Mouse (Mus musculus): ENCODE results near the gene H2-D1. TPM values are rescaled to one million over a fixed set of nuclear protein-coding genes. Genes with fewer than 3 reads are reported as not detected.

The H2-D1 gene
- polyA plus RNA-seq, 1 experiment from 2014 or later, result 37.5 TPM

DNA sequence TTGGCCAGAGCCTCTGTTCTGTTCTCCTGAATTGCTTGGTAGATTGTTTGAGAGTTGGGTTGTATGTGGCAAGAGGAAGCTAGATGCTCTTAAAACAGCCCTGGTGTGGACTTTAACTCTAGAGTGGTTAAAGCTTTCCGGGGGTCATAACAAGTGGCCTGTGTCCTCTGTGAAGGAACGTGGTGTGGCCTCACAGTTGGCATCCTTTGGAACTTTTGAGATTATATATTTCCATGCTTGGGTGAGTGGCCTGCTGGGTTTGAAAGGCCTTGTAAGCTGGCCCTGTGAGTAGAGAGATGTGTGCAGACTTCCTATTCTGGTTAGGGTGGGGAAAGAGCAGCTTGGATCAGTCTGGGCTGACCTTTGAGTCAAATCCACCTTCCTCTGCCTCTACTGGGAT lies 17.5 kb upstream of the H2-D1 start:
- ATAC-seq, result no peak
- H3K9me3 ChIP-seq (replicated peaks; ENCODE audit: control insufficient read depth, low read length), result no peaks in the 10 kb centered on the region
- H3K27me3 ChIP-seq (replicated peaks; ENCODE audit: control insufficient read depth, insufficient read depth, low read length), result no peaks in the 10 kb centered on the region
- no peak for DNase-seq (ENCODE audit: low spot score)
- 0 out of 2 replicates have a peak overlapping the region, but pooled peaks have one; percentile 6 for H3K4me3 ChIP-seq (ENCODE audit: low read depth, low read length)
- 77% methylated on average over 2 of the region's 2 CpGs for WGBS
- peak overlapping the region; percentile 84 for H3K4me2 ChIP-seq (ENCODE audit: low read length)
- H3K27ac ChIP-seq (ENCODE audit: low read depth, low read length), result no peak overlapping the region
- H3K36me3 ChIP-seq (ENCODE audit: control insufficient read depth, insufficient read depth, low read length), result peaks cover 71% of the 10 kb centered on the region
- H3K4me1 ChIP-seq (ENCODE audit: control insufficient read depth, insufficient read depth, low read length), result peaks cover 28% of the 10 kb centered on the region
- peak overlapping the region; percentile 100 for H3K9ac ChIP-seq (ENCODE audit: low read length)

DNA sequence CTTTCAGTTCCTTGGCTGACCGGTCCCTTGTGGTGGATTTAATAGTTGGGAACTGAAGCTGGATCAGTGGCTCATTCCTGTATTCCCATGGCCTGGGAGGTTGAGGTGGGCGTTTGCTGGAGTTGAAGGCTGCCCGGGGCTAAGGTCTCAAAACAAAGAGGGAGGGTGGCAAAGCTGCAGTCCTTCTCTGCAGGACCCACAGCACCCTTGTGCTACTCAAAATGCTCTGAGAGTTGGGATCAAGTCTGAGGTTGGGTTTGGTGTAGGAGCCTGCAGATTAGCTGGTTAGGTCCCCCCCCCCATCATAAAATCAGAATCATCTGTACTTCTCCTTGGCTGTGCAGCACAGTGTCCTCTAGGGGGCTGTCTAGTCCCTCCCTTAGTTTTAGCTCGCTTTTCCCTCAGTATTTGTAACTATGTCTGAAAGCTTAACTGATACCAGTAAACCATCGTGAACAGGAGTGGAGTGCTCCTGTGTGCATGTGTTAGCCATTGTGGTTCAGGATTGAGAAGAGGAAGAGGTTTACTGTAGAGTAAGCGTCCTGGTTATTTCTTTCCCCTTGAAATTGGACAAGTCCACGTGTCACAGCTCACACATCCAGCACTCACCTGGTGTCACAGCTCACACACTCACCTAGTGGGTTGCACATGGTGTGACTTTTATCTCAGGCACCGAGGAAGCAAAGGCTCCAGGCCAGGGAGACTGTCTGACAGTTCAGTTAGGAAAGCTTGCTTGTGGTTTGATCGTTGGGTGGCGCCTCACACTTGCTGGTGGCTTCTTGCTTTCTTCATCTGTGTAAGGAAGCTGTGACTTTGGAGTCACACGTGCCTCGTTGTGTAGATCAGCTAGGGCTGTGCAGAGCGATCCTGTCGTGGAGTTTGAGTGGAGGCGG lies 16.6 kb upstream of the H2-D1 start:
- peak overlapping the region; percentile 84; the same call in 1 of the 2 replicates for H3K4me2 ChIP-seq (ENCODE audit: low read length)
- DNase-seq (ENCODE audit: low spot score), result peak; percentile 59

DNA sequence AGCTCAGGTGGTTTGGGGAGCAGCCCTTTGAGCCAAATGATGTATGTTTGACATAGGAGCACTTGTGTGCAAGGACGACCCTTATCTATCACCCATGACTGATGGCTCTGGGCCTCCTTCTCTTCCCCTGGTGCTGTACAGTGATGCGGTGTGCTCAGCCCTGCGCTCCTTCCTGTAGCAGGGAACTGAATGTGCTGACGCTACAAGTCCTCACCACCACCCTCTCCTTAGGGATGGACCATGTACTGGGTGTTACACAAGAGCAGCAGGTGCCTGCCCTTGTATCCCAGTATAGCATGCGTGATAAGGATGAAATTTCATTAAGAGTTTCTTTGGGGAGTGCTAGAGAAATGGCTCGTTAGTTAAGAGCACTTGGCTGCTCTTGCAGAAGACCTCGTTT lies 15.4 kb upstream of the H2-D1 start:
- Histone ChIP-seq H3K9ac (ENCODE audit: low read length) (no peak overlapping the region), H3K36me3 (ENCODE audit: control insufficient read depth, insufficient read depth, low read length) (peaks cover 93% of the 10 kb centered on the region), H3K9me3 (replicated peaks; ENCODE audit: control insufficient read depth, low read length) (no peaks in the 10 kb centered on the region)

More for the DNA sequence above, 16.6 kb upstream of the H2-D1 start:
- peak overlapping the region; percentile 32; the same call in 1 of the 2 replicates for H3K9ac ChIP-seq (ENCODE audit: low read length)
- WGBS, result 80% methylated on average over 15 of the region's 15 CpGs
- ATAC-seq, result no peak
- no peaks in the 10 kb centered on the region for H3K9me3 ChIP-seq (replicated peaks; ENCODE audit: control insufficient read depth, low read length)
- H3K27ac ChIP-seq (ENCODE audit: low read depth, low read length), result no peak overlapping the region
- H3K36me3 ChIP-seq (ENCODE audit: control insufficient read depth, insufficient read depth, low read length), result peaks cover 81% of the 10 kb centered on the region
- H3K27me3 ChIP-seq (replicated peaks; ENCODE audit: control insufficient read depth, insufficient read depth, low read length), result no peaks in the 10 kb centered on the region
- H3K4me1 ChIP-seq (ENCODE audit: control insufficient read depth, insufficient read depth, low read length), result peaks cover 23% of the 10 kb centered on the region
- H3K4me3 ChIP-seq (ENCODE audit: low read depth, low read length), result no peak overlapping the region

DNA sequence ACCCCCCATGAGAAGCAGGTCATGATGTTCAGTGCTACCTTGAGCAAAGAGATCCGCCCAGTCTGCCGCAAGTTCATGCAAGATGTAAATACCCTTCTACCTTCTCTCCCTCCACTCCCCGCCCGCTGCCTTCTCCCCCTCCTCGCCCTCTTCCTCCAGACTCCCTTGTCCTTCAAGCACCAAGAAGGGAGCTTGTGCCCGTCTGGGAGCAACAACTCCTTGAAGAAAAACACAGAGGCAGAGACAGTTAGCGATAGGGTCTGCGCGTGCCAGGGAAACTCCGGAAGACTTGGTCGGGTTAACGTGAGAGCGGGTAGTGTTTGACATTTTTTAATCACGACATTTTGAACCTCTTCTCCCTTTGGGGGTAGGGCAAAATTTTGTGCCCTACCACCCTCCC lies 13.5 kb upstream of the H2-D1 start:
- H3K4me2 ChIP-seq (ENCODE audit: low read length), result no peak overlapping the region
- no peak for ATAC-seq
- WGBS, result 84% methylated on average over 14 of the region's 14 CpGs

More for the DNA sequence above, 15.4 kb upstream of the H2-D1 start:
- Histone ChIP-seq H3K4me3 (ENCODE audit: low read depth, low read length) (no peak overlapping the region), H3K27ac (ENCODE audit: low read depth, low read length) (no peak overlapping the region), H3K4me2 (ENCODE audit: low read length) (no peak overlapping the region), H3K4me1 (ENCODE audit: control insufficient read depth, insufficient read depth, low read length) (peaks cover 23% of the 10 kb centered on the region), H3K27me3 (replicated peaks; ENCODE audit: control insufficient read depth, insufficient read depth, low read length) (no peaks in the 10 kb centered on the region)
- 78% methylated on average over 7 of the region's 7 CpGs for WGBS
- no peak for ATAC-seq
- no peak for DNase-seq (ENCODE audit: low spot score)

DNA sequence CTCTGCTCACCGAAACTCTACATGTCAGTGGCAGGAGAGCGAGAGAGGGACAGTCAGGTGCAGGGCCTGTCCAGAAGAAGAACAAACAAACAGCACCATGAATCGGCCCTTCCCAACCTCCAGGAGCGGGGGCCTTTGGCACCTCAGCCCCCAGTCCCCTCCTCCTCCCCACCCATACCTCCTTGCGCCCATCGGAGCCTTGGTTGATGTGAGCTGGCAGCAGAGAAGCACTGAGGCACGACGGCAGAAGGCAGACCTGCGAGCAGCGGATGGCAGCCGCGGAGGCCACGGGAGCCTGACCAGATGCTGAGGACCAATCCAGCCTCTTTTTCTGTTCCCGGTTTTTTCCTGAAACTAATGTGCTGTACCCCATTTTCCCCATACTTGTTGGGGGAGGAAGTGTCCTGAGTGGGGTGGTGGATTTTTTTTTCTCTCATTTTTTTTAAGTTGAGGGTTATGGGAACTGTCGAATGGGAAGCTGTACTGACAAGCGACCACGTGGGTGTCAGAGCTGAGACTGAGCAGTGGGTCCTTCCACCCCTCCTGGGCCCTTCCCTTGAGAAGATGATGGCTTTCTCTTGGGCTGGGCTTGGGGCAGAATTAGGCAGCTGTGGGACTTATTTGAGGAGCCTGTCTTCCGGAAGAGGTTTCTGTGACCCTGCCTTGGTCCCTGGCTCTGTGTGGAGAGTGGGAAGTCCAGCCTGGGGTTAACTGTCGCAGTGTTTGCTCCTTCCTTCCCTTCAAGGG lies 12.9 kb upstream of the H2-D1 start:
- Histone ChIP-seq H3K27ac (ENCODE audit: low read depth, low read length) (no peak overlapping the region), H3K4me3 (ENCODE audit: low read depth, low read length) (no peak overlapping the region), H3K27me3 (replicated peaks; ENCODE audit: control insufficient read depth, insufficient read depth, low read length) (no peaks in the 10 kb centered on the region), H3K36me3 (ENCODE audit: control insufficient read depth, insufficient read depth, low read length) (peaks cover 100% of the 10 kb centered on the region), H3K9ac (ENCODE audit: low read length) (no peak overlapping the region), H3K4me1 (ENCODE audit: control insufficient read depth, insufficient read depth, low read length) (peaks cover 11% of the 10 kb centered on the region), H3K4me2 (ENCODE audit: low read length) (no peak overlapping the region), H3K9me3 (replicated peaks; ENCODE audit: control insufficient read depth, low read length) (no peaks in the 10 kb centered on the region)
- 90% methylated on average over 19 of the region's 19 CpGs for WGBS
- DNase-seq (ENCODE audit: low spot score) (no peak), ATAC-seq (no peak)

More for the DNA sequence above, 13.5 kb upstream of the H2-D1 start:
- no peak for DNase-seq (ENCODE audit: low spot score)
- H3K9me3 ChIP-seq (replicated peaks; ENCODE audit: control insufficient read depth, low read length), result no peaks in the 10 kb centered on the region
- H3K4me3 ChIP-seq (ENCODE audit: low read depth, low read length), result no peak overlapping the region
- peaks cover 17% of the 10 kb centered on the region for H3K4me1 ChIP-seq (ENCODE audit: control insufficient read depth, insufficient read depth, low read length)
- no peak overlapping the region for H3K9ac ChIP-seq (ENCODE audit: low read length)
- peaks cover 100% of the 10 kb centered on the region for H3K36me3 ChIP-seq (ENCODE audit: control insufficient read depth, insufficient read depth, low read length)
- no peak overlapping the region for H3K27ac ChIP-seq (ENCODE audit: low read depth, low read length)
- no peaks in the 10 kb centered on the region for H3K27me3 ChIP-seq (replicated peaks; ENCODE audit: control insufficient read depth, insufficient read depth, low read length)

DNA sequence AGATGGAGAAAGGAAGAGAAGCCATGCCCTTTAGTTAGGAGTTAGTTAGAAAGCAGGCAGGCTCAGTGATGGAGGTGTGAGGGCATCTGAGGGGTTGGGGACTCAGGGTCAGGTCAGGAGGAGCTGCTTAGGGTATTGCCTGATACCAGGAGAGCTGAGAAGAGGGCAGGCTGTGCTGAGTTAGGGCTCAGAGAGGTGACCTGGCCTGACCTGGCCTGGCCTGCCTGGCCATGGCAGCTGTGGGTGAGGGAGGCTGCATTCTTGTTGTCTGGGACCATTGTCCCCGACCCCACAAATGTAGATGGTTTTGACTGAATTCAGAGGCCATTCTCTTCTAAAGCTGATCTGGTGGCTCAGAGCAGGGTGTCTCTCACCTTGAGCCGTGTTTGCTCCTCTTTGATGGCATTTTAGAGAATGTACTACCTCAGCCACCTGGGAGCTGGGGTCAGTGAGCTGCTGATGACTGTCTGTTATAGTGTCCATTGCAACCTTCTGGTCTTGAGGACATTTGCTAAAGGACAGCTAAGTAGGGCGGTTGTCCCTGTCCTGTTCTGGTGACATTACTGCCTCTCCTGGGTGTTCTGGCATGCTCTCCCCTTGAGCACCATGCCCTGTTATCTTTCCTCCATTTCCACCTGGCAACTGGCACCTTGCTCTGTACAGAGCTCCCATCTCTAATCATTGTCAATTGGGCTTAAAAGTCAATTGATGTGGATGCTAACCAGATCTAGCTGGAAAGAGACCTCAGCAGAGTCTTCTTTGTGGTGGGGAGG lies 12.0 kb upstream of the H2-D1 start:
- H3K9me3 ChIP-seq (replicated peaks; ENCODE audit: control insufficient read depth, low read length), result no peaks in the 10 kb centered on the region
- no peaks in the 10 kb centered on the region for H3K27me3 ChIP-seq (replicated peaks; ENCODE audit: control insufficient read depth, insufficient read depth, low read length)
- peaks cover 93% of the 10 kb centered on the region for H3K36me3 ChIP-seq (ENCODE audit: control insufficient read depth, insufficient read depth, low read length)
- WGBS, result 89% methylated on average over 3 of the region's 3 CpGs
- H3K4me2 ChIP-seq (ENCODE audit: low read length), result no peak overlapping the region
- DNase-seq (ENCODE audit: low spot score), result no peak
- H3K9ac ChIP-seq (ENCODE audit: low read length), result no peak overlapping the region
- no peak overlapping the region for H3K4me3 ChIP-seq (ENCODE audit: low read depth, low read length)
- H3K4me1 ChIP-seq (ENCODE audit: control insufficient read depth, insufficient read depth, low read length), result peaks cover 1% of the 10 kb centered on the region
- no peak overlapping the region for H3K27ac ChIP-seq (ENCODE audit: low read depth, low read length)
- no peak for ATAC-seq

DNA sequence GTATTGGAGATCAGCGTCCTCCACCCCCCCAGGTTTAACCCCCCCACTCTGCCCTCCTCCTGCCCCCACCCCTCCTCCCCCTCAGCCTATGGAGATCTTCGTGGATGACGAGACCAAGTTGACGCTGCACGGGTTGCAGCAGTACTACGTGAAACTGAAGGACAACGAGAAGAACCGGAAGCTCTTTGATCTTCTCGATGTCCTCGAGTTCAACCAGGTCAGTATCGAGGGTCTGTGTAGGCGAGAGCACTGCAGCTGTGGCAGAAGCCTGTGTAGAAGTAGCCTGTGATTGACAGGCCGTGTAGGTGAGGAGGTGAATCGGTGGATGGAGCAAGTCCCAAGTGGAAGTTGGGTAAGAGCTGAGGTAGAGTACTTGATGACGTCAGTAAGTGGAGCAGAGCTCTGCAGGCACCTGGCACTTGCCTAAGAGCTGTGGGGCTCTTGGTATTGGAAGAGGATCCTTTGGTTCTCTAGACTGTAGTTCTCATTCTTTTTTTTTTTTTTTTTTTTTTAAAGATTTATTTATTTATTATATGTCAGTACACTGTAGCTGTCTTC lies 11.3 kb upstream of the H2-D1 start:
- no peak overlapping the region for H3K27ac ChIP-seq (ENCODE audit: low read depth, low read length)
- 85% methylated on average over 15 of the region's 15 CpGs for WGBS
- no peaks in the 10 kb centered on the region for H3K9me3 ChIP-seq (replicated peaks; ENCODE audit: control insufficient read depth, low read length)
- peaks cover 86% of the 10 kb centered on the region for H3K36me3 ChIP-seq (ENCODE audit: control insufficient read depth, insufficient read depth, low read length)
- no peak overlapping the region for H3K9ac ChIP-seq (ENCODE audit: low read length)
- H3K27me3 ChIP-seq (replicated peaks; ENCODE audit: control insufficient read depth, insufficient read depth, low read length), result no peaks in the 10 kb centered on the region
- no peaks in the 10 kb centered on the region for H3K4me1 ChIP-seq (ENCODE audit: control insufficient read depth, insufficient read depth, low read length)
- ATAC-seq, result no peak
- no peak overlapping the region for H3K4me3 ChIP-seq (ENCODE audit: low read depth, low read length)
- H3K4me2 ChIP-seq (ENCODE audit: low read length), result no peak overlapping the region
- no peak for DNase-seq (ENCODE audit: low spot score)

DNA sequence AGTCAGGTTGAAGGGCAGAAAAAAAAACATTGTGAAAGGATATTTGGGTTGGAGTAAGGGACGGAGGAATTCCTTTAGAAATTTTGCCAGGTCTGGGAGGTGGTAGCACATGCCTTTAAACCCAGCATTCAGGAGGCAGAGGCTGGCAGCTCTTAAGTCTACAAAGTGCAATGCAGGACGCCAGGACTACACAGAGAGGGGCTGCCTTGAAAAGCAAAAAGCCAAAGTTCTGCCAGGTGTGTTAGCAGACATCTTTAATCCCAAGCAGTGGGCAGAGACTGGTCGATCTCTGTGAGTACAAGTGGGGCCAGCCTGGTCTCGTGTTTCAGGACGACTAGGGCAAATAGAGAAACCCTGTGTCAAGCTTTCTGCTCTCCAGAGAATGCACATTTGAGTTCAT lies 10.5 kb upstream of the H2-D1 start:
- Histone ChIP-seq H3K9me3 (replicated peaks; ENCODE audit: control insufficient read depth, low read length) (no peaks in the 10 kb centered on the region), H3K36me3 (ENCODE audit: control insufficient read depth, insufficient read depth, low read length) (peaks cover 78% of the 10 kb centered on the region), H3K27me3 (replicated peaks; ENCODE audit: control insufficient read depth, insufficient read depth, low read length) (no peaks in the 10 kb centered on the region), H3K4me2 (ENCODE audit: low read length) (no peak overlapping the region), H3K27ac (ENCODE audit: low read depth, low read length) (no peak overlapping the region), H3K9ac (ENCODE audit: low read length) (no peak overlapping the region), H3K4me1 (ENCODE audit: control insufficient read depth, insufficient read depth, low read length) (no peaks in the 10 kb centered on the region), H3K4me3 (ENCODE audit: low read depth, low read length) (no peak overlapping the region)
- DNase-seq (ENCODE audit: low spot score) (no peak), ATAC-seq (no peak)
- 84% methylated on average over 5 of the region's 5 CpGs for WGBS

Data from forebrain, embryonic 14.5 days (tissue).